ENCODE assay signal across 11 mouse cellular contexts in genomic region chr9:117247311-117247980, GRCm38 (mm10).
DNase-seq lines count a peak whose midpoint lies in the region; ATAC-seq lines count a peak whose summit lies in the region.
"Had no signal": no experiment of that assay in that cellular context is flagged by ENCODE, and none has a peak within 500 bp of the region (broad histone marks: within the 10 kb centered on the region; RNA-seq: fewer than 3 reads in every experiment).

No protein-coding gene starts in this region.

- no peaks in the 10 kb centered on the region for H3K9me3 ChIP-seq in embryonic facial prominence, embryonic 14.5 days (ENCODE audit: control insufficient read depth, low read length)
- H3K9me3 ChIP-seq in limb, embryonic 15.5 days: no peaks in the 10 kb centered on the region

- ATAC-seq in embryonic facial prominence, embryonic 14.5 days (ENCODE audit: low read depth): no peak
- ATAC-seq in limb, embryonic 15.5 days (ENCODE audit: insufficient number of reproducible peaks, low FRiP score, low TSS enrichment, low read depth): no peak

- H3K27ac ChIP-seq in embryonic facial prominence, embryonic 14.5 days (replicated peaks; ENCODE audit: low read depth, low read length): no peak overlapping the region; the same call in 1 of the 2 replicates
- peak overlapping the region; percentile 64 for H3K27ac ChIP-seq in limb, embryonic 15.5 days
- H3K27ac ChIP-seq: left cerebral cortex, adult 2 months had no signal

- H3K4me3 ChIP-seq in embryonic facial prominence, embryonic 14.5 days (ENCODE audit: low read depth, low read length): no peak overlapping the region; the same call in 1 of the 2 replicates
- H3K4me3 ChIP-seq in limb, embryonic 15.5 days: peak overlapping the region; percentile 13
- H3K4me3 ChIP-seq: left cerebral cortex, adult 2 months had no signal

- peaks cover 8% of the 10 kb centered on the region; the same call in 1 of the 2 replicates for H3K36me3 ChIP-seq in embryonic facial prominence, embryonic 14.5 days (ENCODE audit: control insufficient read depth, insufficient read depth, low read length)
- no peaks in the 10 kb centered on the region for H3K36me3 ChIP-seq in limb, embryonic 15.5 days

- H3K27me3 ChIP-seq in embryonic facial prominence, embryonic 14.5 days (replicated peaks; ENCODE audit: control insufficient read depth, insufficient read depth, low read length): no peaks in the 10 kb centered on the region
- no peaks in the 10 kb centered on the region for H3K27me3 ChIP-seq in limb, embryonic 15.5 days

- no peak overlapping the region for H3K9ac ChIP-seq in embryonic facial prominence, embryonic 14.5 days (ENCODE audit: low read depth, low read length)
- no peak overlapping the region for H3K9ac ChIP-seq in limb, embryonic 15.5 days

- peak overlapping the region; percentile 64 for H3K4me2 ChIP-seq in embryonic facial prominence, embryonic 14.5 days (ENCODE audit: low read depth, low read length)
- peak overlapping the region; percentile 32 for H3K4me2 ChIP-seq in limb, embryonic 15.5 days

- intact Hi-C loops in heart, postnatal 10 days (cut with DNase I): no loop called here

- 15% methylated on average over 5 of the region's 5 CpGs for WGBS in embryonic facial prominence, embryonic 14.5 days
- WGBS in limb, embryonic 15.5 days: 12% methylated on average over 5 of the region's 5 CpGs

- H3K4me1 ChIP-seq in embryonic facial prominence, embryonic 14.5 days (ENCODE audit: control insufficient read depth, insufficient read depth, low read length): peaks cover 38% of the 10 kb centered on the region
- H3K4me1 ChIP-seq in limb, embryonic 15.5 days: peaks cover 30% of the 10 kb centered on the region

- peak; percentile 31 for DNase-seq in kidney, postnatal 10 days
- no peak for DNase-seq in kidney, postnatal 36 days
- DNase-seq in embryonic facial prominence, embryonic 14.5 days (ENCODE audit: low spot score): peak; percentile 75
- DNase-seq in heart, postnatal 10 days: peak; percentile 27 to 36
- DNase-seq in layer of hippocampus, adult 18-20 months (ENCODE audit: low spot score in 2 of 2): no peak
- DNase-seq in cerebellum, postnatal 10 days: no peak
- DNase-seq: gastrocnemius, postnatal 25 days; right cerebral cortex, postnatal 14 days; thymus, postnatal 36 days had no signal

Comparison
In these comparisons a context has a peak if more than half of its experiments do, and no peak if none do; other contexts are left out.
1. DNase-seq: peak in kidney, postnatal 10 days (single experiment), embryonic facial prominence, embryonic 14.5 days (single experiment) and heart, postnatal 10 days (2 of 2); none in kidney, postnatal 36 days (0 of 2), layer of hippocampus, adult 18-20 months (0 of 2) and cerebellum, postnatal 10 days (0 of 2).